Mouse (Mus musculus) forelimb bud, embryonic 11.5 days (tissue): ENCODE data around the gene Vmn1r18.
"Not testable (repeated sequence)": the region's sequence is repeated elsewhere in the genome, so short reads cannot be mapped to it uniquely, and the experiment has no call there.

Source experiments
- DNase-seq: peaks from one replicate; pipeline ENCODE4 v3.0.0-alpha.2; 2012; ENCODE audit warnings: low read depth, low spot score

The Vmn1r18 gene

GRCm38 (mm10) chr6:57395683-57396082 lies at the start of gene Vmn1r18:
TSS of gene Vmn1r18 (minus strand) at chr6:57395783.
- no peak for DNase-seq

DNA sequence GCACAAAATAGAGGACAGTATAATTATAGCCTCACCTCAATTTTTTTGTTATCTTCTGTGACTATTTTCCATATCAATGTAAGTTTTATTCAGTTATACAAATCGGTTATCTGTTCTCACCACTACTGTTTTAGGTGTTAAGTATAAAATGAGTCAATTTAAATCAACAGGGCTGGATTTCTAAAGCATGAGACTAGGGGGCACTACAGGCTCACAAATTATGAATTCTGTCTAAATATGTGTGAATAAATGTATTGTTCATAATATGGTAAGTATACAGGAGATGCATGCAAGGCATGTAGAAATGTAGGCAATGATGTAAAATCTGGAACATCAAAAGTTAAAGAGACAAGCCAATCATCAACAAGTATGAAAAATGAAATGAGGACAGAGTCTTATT lies 35.6 kb upstream of the Vmn1r18 start:
- no peak for DNase-seq

GRCm38 (mm10) chr6:57428630-57429029 lies 33.0 kb upstream of the Vmn1r18 start, which contains the start of gene Vmn1r20:
TSS of gene Vmn1r20 (plus strand) at chr6:57428930.
- no peak for DNase-seq

DNA sequence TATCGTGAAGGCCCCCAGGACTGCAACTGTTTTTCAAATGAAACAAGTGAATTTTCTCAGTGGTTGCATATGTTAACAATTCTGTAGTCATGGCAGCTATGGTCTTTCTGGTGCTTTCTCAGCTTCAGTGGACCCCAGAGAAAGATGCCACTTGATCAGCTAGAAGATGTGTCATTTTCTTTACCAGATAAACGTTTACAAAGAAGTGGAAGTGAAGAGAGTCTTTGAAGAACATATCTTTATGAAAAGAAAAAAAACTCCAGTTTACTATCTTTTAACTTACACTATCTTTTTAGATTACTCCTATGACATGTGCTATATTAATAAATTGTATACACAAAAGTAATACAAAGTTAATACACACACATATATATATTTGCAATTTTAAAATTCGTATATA lies 7.9 kb upstream of the Vmn1r18 start, which contains the start of gene Vmn1r19:
TSS of gene Vmn1r19 (plus strand) at position 301 of the 400 bp plus-strand sequence.
- not testable (repeated sequence) for DNase-seq

GRCm38 (mm10) chr6:57367496-57367895 lies 28.1 kb downstream of the Vmn1r18 start:
- DNase-seq = no peak

DNA sequence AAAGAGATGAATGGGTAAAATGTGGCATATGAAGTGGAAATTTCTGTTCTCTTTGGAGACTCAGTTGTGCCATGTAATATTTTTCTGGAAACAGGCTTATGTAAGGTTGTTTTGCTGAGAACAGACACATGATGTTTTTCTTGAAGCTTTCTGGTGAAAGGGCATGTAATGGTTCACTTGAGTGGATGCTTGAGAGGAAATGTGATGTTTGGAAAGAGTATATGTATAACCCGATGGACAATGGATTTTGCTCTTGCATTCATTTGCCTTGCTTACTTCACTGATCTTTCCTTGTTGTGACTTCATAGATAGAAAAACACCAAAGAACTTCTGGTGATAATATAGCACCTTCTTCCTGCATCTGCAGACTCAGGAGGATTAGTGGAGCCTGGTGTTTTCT lies 29.7 kb downstream of the Vmn1r18 start:
- DNase-seq = not testable (repeated sequence)

DNA sequence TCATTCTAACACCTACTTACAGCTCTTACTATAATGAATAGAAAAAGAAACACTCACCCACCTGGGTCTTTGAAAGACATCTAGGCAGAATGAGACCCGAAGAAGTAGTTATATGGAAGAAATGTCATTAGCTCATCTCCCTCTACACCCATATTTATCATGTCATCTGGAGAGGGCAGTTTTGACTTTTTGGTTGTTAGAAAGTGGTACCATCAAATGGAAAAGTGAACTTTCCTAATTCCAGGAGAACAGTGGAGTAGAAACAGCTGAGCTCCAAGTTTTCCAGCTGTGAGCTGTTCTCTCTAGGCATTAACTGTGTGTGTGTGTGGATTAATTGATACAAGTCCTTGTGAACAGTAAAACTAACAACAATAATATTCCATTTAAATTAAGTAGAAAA lies 32.0 kb downstream of the Vmn1r18 start, which contains the start of gene Vmn1r17:
TSS of gene Vmn1r17 (minus strand) at position 101 of the 400 bp plus-strand sequence.
- DNase-seq = no peak

GRCm38 (mm10) chr6:57356864-57357263 lies 38.7 kb downstream of the Vmn1r18 start:
- DNase-seq = no peak

- DNase-seq = no peak
These were observed 66.2 kb downstream of the Vmn1r18 start, which contains the start of gene Vmn1r16 for GRCm38 (mm10) chr6:57329394-57329793. TSS of gene Vmn1r16 (minus strand) at chr6:57329494.
